Mouse (Mus musculus) thymus, adult 2 months (tissue): ENCODE data around the gene Banf2.

Experiments
- CTCF ChIP-seq: fragments of 200-500 bp; IDR thresholded peaks from 2 replicates; pipeline ENCODE4 v1.5.1; 2012; ENCODE audit warnings: mild to moderate bottlenecking, control low read depth, low read length, moderate library complexity, borderline replicate concordance; ENCODE audit not compliant: control insufficient read depth, poor library complexity, insufficient read depth; ENCODE audit errors: extremely low read depth
- POLR2A ChIP-seq: fragments of 200-500 bp; IDR thresholded peaks from 2 replicates; pipeline ENCODE4 v1.6.1; 2012; ENCODE audit warnings: mild to moderate bottlenecking, low read length, control low read depth, moderate library complexity; ENCODE audit not compliant: control insufficient read depth, poor library complexity, insufficient read depth; ENCODE audit errors: extremely low read depth

- TF ChIP-seq CTCF: no peak
- no peak for TF ChIP-seq POLR2A
Observed at GRCm38 (mm10) chr2:144002229-144002984, 30.5 kb upstream of the Banf2 start.
